Mouse (Mus musculus) splenic B cell, adult 2 months (primary cell): ENCODE results near the gene Zbtb32.
A peak's percentile ranks its signal among the peaks of the same experiment; 100 is the strongest.

Source experiments
- DNase-seq: peaks from one replicate; pipeline ENCODE4 v3.0.0-alpha.2; 2011; ENCODE audit warnings: low read depth, low spot score
- H3K27me3 ChIP-seq: 2 replicates; pipeline ENCODE4 v1.6.1; 2012; ENCODE audit warnings: mild to moderate bottlenecking, low read length, moderate library complexity, mixed read lengths; ENCODE audit not compliant: control insufficient read depth, poor library complexity, insufficient read depth, severe bottlenecking
- H3K36me3 ChIP-seq: 2 replicates; pipeline ENCODE4 v1.6.1; 2012; ENCODE audit warnings: mild to moderate bottlenecking, low read length, moderate library complexity, mixed read lengths; ENCODE audit not compliant: control insufficient read depth, poor library complexity, insufficient read depth, severe bottlenecking

Gene Zbtb32

DNA sequence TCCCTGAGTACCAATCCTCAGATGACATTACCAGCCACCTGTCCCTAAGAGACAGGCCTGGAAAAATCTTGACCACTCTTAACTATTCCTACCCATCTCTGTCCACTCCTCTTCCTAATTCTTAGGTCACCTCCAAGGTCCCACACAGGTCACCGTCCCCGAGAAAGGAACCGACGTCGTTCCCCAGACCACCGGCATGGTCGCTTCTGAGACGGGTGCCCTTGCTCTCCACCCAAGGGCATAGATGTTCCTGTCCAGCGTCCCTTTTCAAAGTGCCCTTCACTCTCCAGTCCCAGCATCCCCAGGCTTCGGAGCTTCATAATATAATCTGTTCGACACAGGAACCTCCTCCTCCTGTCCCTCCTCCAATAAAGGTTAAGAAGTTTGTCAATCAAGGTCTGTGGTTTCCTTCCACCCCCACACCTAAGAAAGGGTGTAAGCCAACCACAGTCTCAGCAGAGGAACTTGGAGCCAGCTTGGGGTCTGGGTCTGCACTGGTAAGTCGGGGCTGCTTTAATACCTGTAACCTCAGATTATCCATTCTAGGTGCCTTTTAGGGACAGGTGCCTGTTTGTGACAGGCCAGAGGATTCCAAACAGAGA is 33.6 kb downstream of the Zbtb32 start, which contains the start of gene Igflr1:
TSS of gene Igflr1 (plus strand) at position 458 of the 602 bp plus-strand sequence.
- no peaks in the 10 kb centered on the region for H3K27me3 ChIP-seq
- peaks cover 20% of the 10 kb centered on the region for H3K36me3 ChIP-seq
- DNase-seq = no peak

GRCm38 (mm10) chr7:30563906-30564280 is 34.8 kb downstream of the Zbtb32 start:
- no peak for DNase-seq
- peaks cover 11% of the 10 kb centered on the region for H3K36me3 ChIP-seq
- H3K27me3 ChIP-seq = no peaks in the 10 kb centered on the region

- peak; percentile 99 for DNase-seq
- H3K27me3 ChIP-seq = no peaks in the 10 kb centered on the region
Measured at GRCm38 (mm10) chr7:30563117-30563905, 35.4 kb downstream of the Zbtb32 start, which contains the start of the genes U2af1l4, Gm49396 and Psenen. Gene U2af1l4, plus strand, starts transcription at chr7:30563301. Gene Gm49396, plus strand, starts transcription at chr7:30563344. Gene Psenen, minus strand, starts transcription at chr7:30563627.

DNA sequence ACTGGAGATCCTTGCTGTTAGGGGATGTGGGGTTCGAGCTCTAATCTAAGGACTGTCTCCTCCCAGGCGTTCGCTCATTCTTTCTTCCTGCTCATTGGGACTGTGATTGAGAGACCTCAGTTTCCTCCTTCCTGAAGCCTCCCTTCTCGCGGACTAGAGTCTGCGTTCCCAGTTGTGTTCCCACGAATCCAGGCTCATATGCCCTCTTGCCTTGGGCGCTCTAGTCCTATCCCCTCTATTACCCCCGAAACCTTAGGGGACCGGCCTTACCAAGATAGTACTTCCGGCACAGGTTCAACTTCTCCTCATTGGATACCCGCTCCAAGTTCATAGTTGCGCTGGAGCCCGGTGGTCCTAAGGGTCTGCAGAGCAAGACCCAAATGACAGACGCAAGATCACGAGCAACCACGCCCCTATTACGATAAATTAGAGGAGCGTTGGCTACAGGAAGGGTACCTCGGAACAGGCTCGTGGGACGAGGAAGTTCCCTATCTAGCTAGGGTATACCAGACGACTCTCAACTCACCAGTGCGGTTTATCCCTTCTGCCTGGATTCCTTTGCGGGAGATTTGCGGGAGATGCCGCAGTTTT is 36.1 kb downstream of the Zbtb32 start:
- H3K27me3 ChIP-seq = no peaks in the 10 kb centered on the region
- peaks cover 8% of the 10 kb centered on the region for H3K36me3 ChIP-seq
- DNase-seq = no peak

More at GRCm38 (mm10) chr7:30563117-30563905, 35.4 kb downstream of the Zbtb32 start, which contains the start of the genes U2af1l4, Gm49396 and Psenen:
- H3K36me3 ChIP-seq = peaks cover 10% of the 10 kb centered on the region

DNA sequence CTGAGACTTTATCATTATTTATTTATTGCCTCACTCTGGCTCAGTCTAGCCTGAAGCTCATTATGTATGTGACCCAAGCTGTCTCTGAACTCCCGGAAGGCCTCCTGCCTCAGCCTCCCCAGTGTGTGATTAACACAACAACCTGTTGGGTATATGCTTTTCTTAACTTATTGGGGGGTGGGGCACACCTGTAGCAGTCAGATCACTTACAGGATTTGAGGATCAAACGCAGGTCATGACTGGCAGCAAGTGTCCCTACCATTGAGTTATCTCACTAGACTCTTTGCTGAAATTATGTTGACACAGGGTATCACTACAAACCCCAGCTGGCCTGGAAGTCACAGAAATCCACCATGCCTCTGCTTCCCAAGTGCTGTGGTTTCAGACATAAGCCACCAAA is 38.4 kb downstream of the Zbtb32 start:
- H3K27me3 ChIP-seq = no peaks in the 10 kb centered on the region
- DNase-seq = no peak
- H3K36me3 ChIP-seq = peaks cover 13% of the 10 kb centered on the region

DNA sequence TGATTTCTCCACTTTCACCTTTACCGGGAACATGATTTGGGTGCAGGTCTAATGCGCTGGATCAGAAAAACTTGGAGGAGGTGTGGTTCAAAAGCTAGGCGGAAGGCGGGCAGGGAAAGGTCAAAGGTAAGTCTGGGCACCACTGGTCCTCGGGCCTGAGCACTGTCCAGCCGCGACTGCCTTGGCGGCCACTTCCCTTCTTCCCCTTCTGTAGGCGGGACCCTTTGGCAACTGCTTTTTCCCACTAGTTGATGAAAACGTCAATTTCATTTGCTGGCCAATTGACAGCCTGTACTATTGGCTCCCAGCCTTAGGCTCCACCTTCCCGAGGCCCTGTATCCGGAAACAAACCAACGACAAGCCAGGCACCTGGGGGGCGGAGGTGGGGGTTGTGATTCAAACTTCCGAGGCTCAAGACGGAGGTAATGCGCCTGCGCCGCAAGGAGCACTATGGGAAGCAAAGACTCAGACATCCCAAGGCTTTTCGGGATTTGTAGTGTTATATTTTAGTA is 39.2 kb downstream of the Zbtb32 start, which contains the start of gene Lin37:
TSS of gene Lin37 (minus strand) at position 396 of the 512 bp plus-strand sequence.
- DNase-seq = peak; percentile 94
- H3K27me3 ChIP-seq = no peaks in the 10 kb centered on the region
- H3K36me3 ChIP-seq = peaks cover 10% of the 10 kb centered on the region

- H3K36me3 ChIP-seq = peaks cover 10% of the 10 kb centered on the region; the same call in 1 of the 2 replicates
- DNase-seq = no peak
Measured at GRCm38 (mm10) chr7:30558656-30559442, 39.9 kb downstream of the Zbtb32 start.

GRCm38 (mm10) chr7:30557901-30558514 is 40.7 kb downstream of the Zbtb32 start:
- peaks cover 10% of the 10 kb centered on the region; the same call in 1 of the 2 replicates for H3K36me3 ChIP-seq
- no peak for DNase-seq
- no peaks in the 10 kb centered on the region for H3K27me3 ChIP-seq

More at GRCm38 (mm10) chr7:30558656-30559442, 39.9 kb downstream of the Zbtb32 start:
- H3K27me3 ChIP-seq = no peaks in the 10 kb centered on the region

DNA sequence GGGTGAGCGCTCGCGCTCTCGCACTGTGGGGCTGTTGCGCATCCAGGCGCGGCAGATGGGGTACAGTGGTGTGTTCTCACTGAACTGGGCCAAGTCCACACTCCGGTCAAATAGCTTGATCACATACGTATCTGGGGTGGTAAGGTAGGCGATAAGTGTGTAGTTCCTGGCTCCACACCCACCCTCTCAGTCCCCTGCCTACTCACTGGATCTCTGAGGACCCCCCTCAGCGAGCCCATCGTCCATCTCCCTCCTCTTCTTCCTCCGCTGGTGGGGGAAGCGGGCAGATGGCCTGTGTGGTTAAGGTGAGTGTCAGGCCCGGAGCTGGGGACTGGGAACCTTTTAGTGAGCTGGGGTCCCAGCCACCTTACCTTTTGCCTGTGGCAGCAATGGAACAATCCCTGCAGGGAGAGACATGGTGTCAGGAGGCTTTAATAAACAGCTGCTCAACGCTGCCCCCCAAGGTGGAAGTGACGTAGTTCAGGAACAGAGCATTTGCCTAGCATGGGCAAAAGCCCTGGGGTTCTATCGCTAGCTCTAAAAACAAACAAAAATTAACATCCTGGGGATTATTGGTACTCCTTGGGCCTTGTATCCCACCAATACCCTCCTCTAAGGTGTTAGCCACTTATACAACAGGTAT is 41.7 kb downstream of the Zbtb32 start:
- H3K36me3 ChIP-seq = peaks cover 10% of the 10 kb centered on the region; the same call in 1 of the 2 replicates
- DNase-seq = peak; percentile 54
- no peaks in the 10 kb centered on the region for H3K27me3 ChIP-seq

- no peak for DNase-seq
- peaks cover 8% of the 10 kb centered on the region; the same call in 1 of the 2 replicates for H3K36me3 ChIP-seq
- H3K27me3 ChIP-seq = no peaks in the 10 kb centered on the region
Measured at GRCm38 (mm10) chr7:30553810-30554584, 44.7 kb downstream of the Zbtb32 start.

DNA sequence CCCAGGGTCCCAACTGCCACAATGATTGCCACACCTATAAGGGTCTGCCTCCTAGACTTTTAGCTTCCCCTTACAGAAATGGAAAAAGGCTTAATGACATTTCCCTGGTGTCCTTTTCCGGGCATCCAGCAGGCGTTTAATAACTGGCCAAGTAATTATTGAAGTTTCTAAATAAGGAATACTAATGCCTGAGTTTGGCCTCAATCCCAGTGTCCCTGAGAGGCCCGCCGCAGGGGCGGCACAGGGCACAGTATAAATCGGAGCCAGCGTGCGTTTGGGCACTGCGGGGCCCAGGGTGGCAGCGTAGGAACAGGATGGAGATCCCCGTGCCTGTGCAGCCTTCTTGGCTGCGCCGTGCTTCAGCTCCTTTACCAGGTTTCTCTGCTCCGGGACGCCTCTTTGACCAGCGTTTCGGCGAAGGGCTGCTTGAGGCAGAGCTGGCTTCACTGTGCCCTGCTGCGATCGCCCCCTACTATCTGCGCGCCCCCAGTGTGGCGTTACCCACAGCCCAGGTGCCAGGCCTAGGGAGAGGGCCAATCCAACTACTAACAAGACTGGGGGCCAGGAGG is 45.6 kb downstream of the Zbtb32 start:
- Histone ChIP-seq H3K27me3 (no peaks in the 10 kb centered on the region), H3K36me3 (peaks cover 8% of the 10 kb centered on the region; the same call in 1 of the 2 replicates)
- no peak for DNase-seq

DNA sequence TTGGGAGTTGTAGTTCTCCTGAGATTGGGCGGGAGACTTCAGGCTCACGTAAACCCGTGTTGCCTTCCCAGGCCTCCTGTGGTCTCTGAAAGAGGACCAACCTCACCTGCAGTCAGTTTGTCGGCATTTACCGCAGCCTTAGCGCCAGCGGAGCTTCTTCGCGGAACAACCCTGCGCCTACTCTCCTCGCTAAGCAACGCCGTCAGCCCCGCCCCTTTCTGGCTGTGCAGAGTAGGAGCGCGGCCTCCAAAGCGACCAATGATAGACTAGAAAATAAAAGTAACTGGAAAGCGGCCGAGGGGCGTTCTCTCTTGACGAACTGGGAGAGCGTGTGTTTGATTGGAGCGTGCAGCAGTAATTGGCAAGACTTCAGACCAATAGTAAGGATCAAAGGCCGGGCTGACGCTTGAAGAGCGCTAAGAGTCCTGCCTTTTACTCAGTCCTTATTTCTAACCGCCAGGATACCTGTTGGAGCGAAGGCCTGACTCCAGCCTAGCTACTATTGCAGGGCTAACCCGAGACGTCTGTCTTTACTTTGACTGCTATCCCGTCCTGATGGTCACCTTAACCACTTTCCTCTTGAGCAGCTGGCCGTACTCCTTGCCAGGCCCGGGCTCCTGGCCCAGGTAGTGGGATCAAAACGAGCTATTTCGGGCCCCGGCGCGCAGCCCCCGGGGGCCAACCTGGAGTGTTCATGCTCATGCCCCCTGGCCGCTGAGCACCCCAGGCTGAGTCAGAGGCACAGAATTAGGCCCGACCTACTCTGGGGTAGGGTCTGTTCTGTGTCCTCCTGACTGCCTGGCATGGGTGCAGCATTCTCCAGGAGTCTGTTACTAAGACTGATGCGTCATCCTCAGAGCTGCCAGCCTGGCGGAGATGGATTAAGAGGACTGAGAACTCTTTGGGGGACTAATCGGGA is 46.3 kb downstream of the Zbtb32 start, which contains the start of the genes Hspb6 and Proser3:
TSS of gene Hspb6 (plus strand) at position 77 of the 919 bp plus-strand sequence.
TSS of gene Proser3 (minus strand) at position 198 of the 919 bp plus-strand sequence.
- peaks cover 8% of the 10 kb centered on the region; the same call in 1 of the 2 replicates for H3K36me3 ChIP-seq
- DNase-seq = peak; percentile 97
- no peaks in the 10 kb centered on the region for H3K27me3 ChIP-seq
